Mouse (Mus musculus) ES-E14 (cell line): Measurements from ENCODE around the gene Gabra4. TPM values are rescaled to one million over a fixed set of nuclear protein-coding genes. Genes with fewer than 3 reads are reported as not detected.
"Not testable (repeated sequence)": the region's sequence is repeated elsewhere in the genome, so short reads cannot be mapped to it uniquely, and the experiment has no call there.

Experiments
- DNase-seq: peaks from one replicate; pipeline ENCODE4 v3.0.0-alpha.2; 2013; ENCODE audit warnings: low read depth, low spot score
- H3K27ac ChIP-seq: 2 replicates; pipeline ENCODE4 v1.5.1; 2012; ENCODE audit warnings: low read depth, mild to moderate bottlenecking, low read length, moderate library complexity, mixed read lengths; ENCODE audit not compliant: poor library complexity, insufficient read depth, severe bottlenecking
- H3K36me3 ChIP-seq: 2 replicates; pipeline ENCODE4 v1.6.1; 2012; ENCODE audit warnings: mild to moderate bottlenecking, low read length, moderate library complexity, mixed read lengths; ENCODE audit not compliant: control insufficient read depth, poor library complexity, insufficient read depth, severe bottlenecking
- H3K4me1 ChIP-seq, 2 experiments: fragments of 150-350 bp in 1 of 2; sonication (generic) in 1 of 2; 2 replicates each; pipeline ENCODE4 v1.6.1; 2012; ENCODE audit warnings: low read length in 2 of 2, mild to moderate bottlenecking in 1 of 2, mixed read lengths in 1 of 2; ENCODE audit not compliant: control insufficient read depth in 2 of 2, insufficient read depth in 2 of 2, poor library complexity in 1 of 2
- H3K4me3 ChIP-seq, 2 experiments: fragments of 150-350 bp in 1 of 2; sonication (generic) in 1 of 2; 2 replicates each; pipeline ENCODE4 v1.5.1; 2012; ENCODE audit warnings: low read length in 2 of 2, low read depth in 1 of 2, mild to moderate bottlenecking in 1 of 2, mixed read lengths in 1 of 2; ENCODE audit not compliant: insufficient read depth in 1 of 2, poor library complexity in 1 of 2, severe bottlenecking in 1 of 2
- H3K9ac ChIP-seq: 2 replicates; pipeline ENCODE4 v1.6.1; 2012; ENCODE audit warnings: low read depth, mild to moderate bottlenecking, low read length, mixed read lengths; ENCODE audit not compliant: poor library complexity, insufficient read depth, severe bottlenecking
- H3K9me3 ChIP-seq: fragments of 150-350 bp; sonication (generic); 2 replicates; pipeline ENCODE4 v1.6.1; 2012; ENCODE audit warnings: low read depth, mild to moderate bottlenecking, low read length; ENCODE audit not compliant: control insufficient read depth, insufficient read depth
- CHD2 ChIP-seq: IDR thresholded peaks from 2 replicates; pipeline ENCODE4 v1.6.1; 2014; ENCODE audit warnings: mild to moderate bottlenecking, low read depth, low read length, inconsistent platforms
- HCFC1 ChIP-seq: IDR thresholded peaks from 2 replicates; pipeline ENCODE4 v1.6.1; 2012; ENCODE audit warnings: low read length, inconsistent platforms, borderline replicate concordance; ENCODE audit not compliant: insufficient read depth
- MAFK ChIP-seq: IDR thresholded peaks from 2 replicates; pipeline ENCODE4 v1.6.1; 2014; ENCODE audit warnings: mild to moderate bottlenecking, low read depth, low read length, inconsistent platforms; ENCODE audit not compliant: insufficient read depth
- ZC3H11A ChIP-seq: IDR thresholded peaks from 2 replicates; pipeline ENCODE4 v1.6.1; 2012; ENCODE audit warnings: low read depth, mild to moderate bottlenecking, inconsistent platforms, low read length, borderline replicate concordance
- ZNF384 ChIP-seq: IDR thresholded peaks from 2 replicates; pipeline ENCODE4 v1.6.1; 2012; ENCODE audit warnings: low read depth, low read length, inconsistent platforms
- in situ Hi-C, 2 experiments: fragments of 600-800 bp; cut with MboI; formaldehyde crosslinking; loops; one replicate each; pipeline ENCODE4 v1.15.1; 2025; ENCODE audit warnings: low sequenced_read_pairs in 2 of 2, inconsistent platforms in 1 of 2; ENCODE audit not compliant: unreplicated experiment in 2 of 2
- total RNA-seq: library from RNA; depleted of rRNA; stranded (reverse); fragments of 300-350 nt; gene quantifications from 2 replicates; pipeline ENCODE4 v1.2.3, GENCODE M21; 2012; rRNA removed

Gabra4 gene
- total RNA-seq, 1 experiment = 0.76 TPM

DNA sequence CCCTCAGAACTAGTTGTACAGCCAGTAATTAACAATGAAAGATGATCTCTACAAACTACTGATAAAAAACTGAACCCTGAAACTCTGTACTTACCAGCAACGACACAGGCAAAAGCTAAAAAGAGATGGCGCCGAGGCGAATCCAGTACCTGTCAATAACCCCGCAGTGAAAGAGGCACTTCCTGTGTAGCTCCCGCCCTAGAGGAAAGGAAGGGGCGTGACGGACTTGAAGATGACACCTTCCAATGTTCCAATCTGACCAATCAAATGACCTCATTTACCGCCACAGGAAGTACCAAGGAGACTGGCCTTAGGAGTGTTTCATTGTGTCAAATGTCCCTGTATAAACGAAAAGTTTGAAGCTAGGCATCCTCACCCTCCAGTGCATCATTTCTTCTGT lies 110.0 kb downstream of the Gabra4 start, which contains the start of gene Cox7b2:
Gene Cox7b2, minus strand, starts transcription at position 127 of the 400 bp plus-strand sequence.
- Histone ChIP-seq H3K4me1 (no peaks in the 10 kb centered on the region), H3K36me3 (no peaks in the 10 kb centered on the region), H3K27ac (no peak within 1 kb of the TSS), H3K9ac (no peak within 1 kb of the TSS), H3K9me3 (no peaks in the 10 kb centered on the region), H3K4me3 (no peak within 1 kb of the TSS; a peak in 1 of 4 replicates)
- TF ChIP-seq ZNF384 (no peak), CHD2 (no peak), ZC3H11A (no peak), MAFK (no peak), HCFC1 (no peak)
- DNase-seq = no peak
- in situ Hi-C loops = no loop called here

DNA sequence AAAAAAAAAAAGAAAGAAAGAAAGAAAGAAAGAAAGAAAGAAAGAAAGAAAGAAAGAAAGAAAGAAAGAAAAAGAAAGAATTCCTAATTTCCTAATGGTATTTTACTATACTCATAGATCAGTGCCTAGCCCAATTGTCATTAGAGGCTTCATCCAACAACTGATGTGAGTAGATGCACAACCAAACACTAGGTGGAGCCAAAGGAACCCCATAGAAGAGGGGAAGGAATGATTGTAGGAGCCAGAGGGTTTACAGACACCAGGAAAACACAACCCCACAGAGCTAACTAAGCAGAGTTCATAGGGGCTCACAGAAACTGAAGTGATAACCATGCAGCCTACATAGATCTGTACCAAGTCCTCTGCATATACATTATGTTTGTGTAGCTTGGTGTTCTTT lies 112.6 kb downstream of the Gabra4 start:
- in situ Hi-C loops = no loop called here
- DNase-seq = peak; percentile 41
- Histone ChIP-seq H3K27ac (no peak overlapping the region), H3K36me3 (no peaks in the 10 kb centered on the region), H3K4me1 (no peaks in the 10 kb centered on the region), H3K9me3 (no peaks in the 10 kb centered on the region), H3K4me3 (no peak overlapping the region), H3K9ac (no peak overlapping the region)
- TF ChIP-seq ZNF384 (no peak), CHD2 (no peak), MAFK (no peak), HCFC1 (no peak), ZC3H11A (peak; percentile 42; the same call in 1 of the 2 replicates)

DNA sequence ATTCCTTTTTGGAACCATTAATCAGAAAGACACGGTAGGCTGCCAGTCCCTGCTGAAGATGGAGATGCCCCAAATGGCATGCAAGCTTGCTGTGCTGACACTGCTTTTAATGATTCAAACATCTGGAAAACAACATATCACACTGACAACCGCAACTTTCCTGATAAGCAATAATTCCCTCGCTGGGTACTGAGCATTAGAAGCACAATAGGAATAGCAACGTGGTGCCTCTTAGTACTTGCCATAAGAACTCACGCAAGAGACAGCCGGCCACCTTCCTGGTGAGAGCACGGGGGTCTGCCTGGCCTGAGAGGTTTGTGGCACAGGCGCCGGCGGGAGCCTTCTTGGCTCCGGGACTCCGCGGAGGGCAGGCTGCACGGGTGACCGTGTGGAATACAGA lies 132.6 kb downstream of the Gabra4 start:
- peak overlapping the region; percentile 34 to 62; a peak in 3 of 4 replicates for H3K4me3 ChIP-seq
- in situ Hi-C loops, H3K36me3 ChIP-seq, H3K9me3 ChIP-seq, H3K27ac ChIP-seq, H3K4me1 ChIP-seq, H3K9ac ChIP-seq: not testable (repeated sequence)
- peak; percentile 20 for DNase-seq

Other genes with a start within 250 kb of the Gabra4 start
- 1.2 and 1.8 TPM in 2 replicates for gene Cox7b2, start 110.1 kb downstream of the Gabra4 start, total RNA-seq
- gene Gabrb1, start 195 bp downstream of the Gabra4 start, total RNA-seq = 0.04 and 0.05 TPM in 2 replicates